Mouse (Mus musculus): ENCODE measurements around the gene Yif1b. TPM values are rescaled to one million over a fixed set of nuclear protein-coding genes. Genes with fewer than 3 reads are reported as not detected.
A peak's percentile ranks its signal among the peaks of the same experiment; 100 is the strongest.

The Yif1b gene
- polyA plus RNA-seq, 1 experiment, result 131 TPM

- no peak for DNase-seq
- 70% methylated on average over 5 of the region's 5 CpGs for WGBS
- TF ChIP-seq CTCF (IDR thresholded peaks at IDR 0.05; ENCODE audit: borderline replicate concordance, insufficient read depth, low read depth, low read length), result no peak
- TF ChIP-seq POLR2A (IDR thresholded peaks at IDR 0.05; ENCODE audit: borderline replicate concordance, insufficient read depth, low read length), result no peak
- Histone ChIP-seq H3K4me3 (replicated peaks; ENCODE audit: insufficient read depth, low read depth, low read length) (no peak overlapping the region), H3K27me3 (ENCODE audit: control insufficient read depth, insufficient read depth, low read length) (no peaks in the 10 kb centered on the region), H3K4me1 (ENCODE audit: control insufficient read depth, insufficient read depth, low read length) (peaks cover 2% of the 10 kb centered on the region), H3K27ac (ENCODE audit: insufficient read depth, low read length) (no peak overlapping the region)
Observed at GRCm38 (mm10) chr7:29276715-29277114, 38.6 kb downstream of the Yif1b start.

DNA sequence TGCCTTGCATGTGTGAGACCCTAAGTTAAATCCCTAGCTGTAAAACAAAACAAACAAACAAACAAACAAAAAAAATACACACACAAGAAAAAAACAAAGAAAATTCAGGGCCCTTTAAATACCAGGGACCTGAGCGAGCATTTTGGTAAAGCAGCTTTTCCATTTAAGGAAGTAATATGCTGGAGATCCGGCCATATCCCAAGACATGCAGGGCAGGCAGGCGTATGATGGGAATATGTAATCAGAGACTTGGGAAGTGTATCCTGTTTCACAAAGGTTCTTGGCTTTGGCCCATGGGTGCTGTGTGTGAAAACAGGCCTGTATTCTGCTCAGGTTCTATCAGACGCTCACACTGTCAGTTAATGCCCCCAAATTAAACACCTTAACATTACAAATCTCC lies 39.4 kb downstream of the Yif1b start:
- DNase-seq, result no peak
- H3K4me3 ChIP-seq (replicated peaks; ENCODE audit: insufficient read depth, low read depth, low read length), result no peak overlapping the region
- H3K27ac ChIP-seq (ENCODE audit: insufficient read depth, low read length), result no peak overlapping the region
- H3K27me3 ChIP-seq (ENCODE audit: control insufficient read depth, insufficient read depth, low read length), result no peaks in the 10 kb centered on the region
- 88% methylated on average over 4 of the region's 4 CpGs for WGBS
- peaks cover 2% of the 10 kb centered on the region for H3K4me1 ChIP-seq (ENCODE audit: control insufficient read depth, insufficient read depth, low read length)
- no peak for TF ChIP-seq CTCF (IDR thresholded peaks at IDR 0.05; ENCODE audit: borderline replicate concordance, insufficient read depth, low read depth, low read length)

DNA sequence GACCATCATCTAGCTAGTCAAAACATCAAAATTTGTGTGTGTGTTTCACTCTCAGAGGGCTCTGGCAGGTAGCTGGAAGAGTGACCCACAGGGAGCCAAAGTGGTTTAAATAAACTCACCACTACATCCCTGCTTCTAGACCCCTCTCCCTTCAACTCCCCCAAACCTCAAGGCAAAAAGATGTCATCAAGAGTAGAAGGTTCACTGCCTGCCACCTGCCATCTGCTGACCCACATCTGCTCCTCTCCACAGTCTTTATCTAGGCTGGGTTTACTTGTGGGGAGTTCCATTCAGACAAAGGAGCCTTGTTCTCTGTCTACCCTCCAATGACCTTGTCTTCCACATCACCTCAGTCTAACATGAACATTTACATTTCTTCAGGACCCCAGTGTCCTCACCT lies 41.1 kb downstream of the Yif1b start:
- TF ChIP-seq CTCF (IDR thresholded peaks at IDR 0.05; ENCODE audit: borderline replicate concordance, insufficient read depth, low read depth, low read length), result no peak
- TF ChIP-seq POLR2A (IDR thresholded peaks at IDR 0.05; ENCODE audit: borderline replicate concordance, insufficient read depth, low read length), result no peak
- no peak for DNase-seq
- no peak overlapping the region for H3K27ac ChIP-seq (ENCODE audit: insufficient read depth, low read length)
- H3K27me3 ChIP-seq (ENCODE audit: control insufficient read depth, insufficient read depth, low read length), result no peaks in the 10 kb centered on the region
- H3K4me3 ChIP-seq (replicated peaks; ENCODE audit: insufficient read depth, low read depth, low read length), result no peak overlapping the region
- H3K4me1 ChIP-seq (ENCODE audit: control insufficient read depth, insufficient read depth, low read length), result peaks cover 2% of the 10 kb centered on the region

GRCm38 (mm10) chr7:29279924-29280323 lies 41.8 kb downstream of the Yif1b start:
- 93% methylated on average over 8 of the region's 8 CpGs for WGBS
- no peak for TF ChIP-seq CTCF (IDR thresholded peaks at IDR 0.05; ENCODE audit: borderline replicate concordance, insufficient read depth, low read depth, low read length)
- TF ChIP-seq POLR2A (IDR thresholded peaks at IDR 0.05; ENCODE audit: borderline replicate concordance, insufficient read depth, low read length), result no peak

DNA sequence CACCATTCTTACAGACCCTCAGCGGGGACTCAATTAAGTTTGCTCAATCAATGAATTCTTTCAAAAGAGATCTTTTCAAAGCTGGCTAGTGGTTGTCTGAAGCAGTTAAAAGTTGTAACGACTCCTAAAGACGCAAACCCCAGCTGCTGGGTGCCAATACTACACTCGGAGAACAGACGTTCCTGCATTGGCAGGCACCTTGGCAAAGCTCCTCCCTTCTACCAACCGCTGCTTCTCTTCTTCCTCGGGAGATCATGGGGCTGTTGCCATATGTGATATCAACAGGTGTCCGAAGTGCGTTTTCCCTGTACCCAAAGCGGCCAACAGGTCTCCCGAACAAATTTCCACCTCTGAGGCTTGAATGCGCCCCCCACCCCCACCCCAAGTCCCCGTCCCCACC lies 42.7 kb downstream of the Yif1b start:
- no peak overlapping the region for H3K27ac ChIP-seq (ENCODE audit: insufficient read depth, low read length)
- TF ChIP-seq POLR2A (IDR thresholded peaks at IDR 0.05; ENCODE audit: borderline replicate concordance, insufficient read depth, low read length) (no peak), CTCF (IDR thresholded peaks at IDR 0.05; ENCODE audit: borderline replicate concordance, insufficient read depth, low read depth, low read length) (no peak)
- peak overlapping the region; percentile 73 for H3K4me3 ChIP-seq (replicated peaks; ENCODE audit: insufficient read depth, low read depth, low read length)
- 12% methylated on average over 13 of the region's 13 CpGs for WGBS
- H3K4me1 ChIP-seq (ENCODE audit: control insufficient read depth, insufficient read depth, low read length), result peaks cover 2% of the 10 kb centered on the region
- peak in 1 of 2 experiments; percentile 26 for DNase-seq
- H3K27me3 ChIP-seq (ENCODE audit: control insufficient read depth, insufficient read depth, low read length), result no peaks in the 10 kb centered on the region

More at GRCm38 (mm10) chr7:29279924-29280323, 41.8 kb downstream of the Yif1b start:
- DNase-seq, result no peak
- peaks cover 2% of the 10 kb centered on the region for H3K4me1 ChIP-seq (ENCODE audit: control insufficient read depth, insufficient read depth, low read length)
- H3K27me3 ChIP-seq (ENCODE audit: control insufficient read depth, insufficient read depth, low read length), result no peaks in the 10 kb centered on the region
- no peak overlapping the region for H3K27ac ChIP-seq (ENCODE audit: insufficient read depth, low read length)
- H3K4me3 ChIP-seq (replicated peaks; ENCODE audit: insufficient read depth, low read depth, low read length), result no peak overlapping the region

DNA sequence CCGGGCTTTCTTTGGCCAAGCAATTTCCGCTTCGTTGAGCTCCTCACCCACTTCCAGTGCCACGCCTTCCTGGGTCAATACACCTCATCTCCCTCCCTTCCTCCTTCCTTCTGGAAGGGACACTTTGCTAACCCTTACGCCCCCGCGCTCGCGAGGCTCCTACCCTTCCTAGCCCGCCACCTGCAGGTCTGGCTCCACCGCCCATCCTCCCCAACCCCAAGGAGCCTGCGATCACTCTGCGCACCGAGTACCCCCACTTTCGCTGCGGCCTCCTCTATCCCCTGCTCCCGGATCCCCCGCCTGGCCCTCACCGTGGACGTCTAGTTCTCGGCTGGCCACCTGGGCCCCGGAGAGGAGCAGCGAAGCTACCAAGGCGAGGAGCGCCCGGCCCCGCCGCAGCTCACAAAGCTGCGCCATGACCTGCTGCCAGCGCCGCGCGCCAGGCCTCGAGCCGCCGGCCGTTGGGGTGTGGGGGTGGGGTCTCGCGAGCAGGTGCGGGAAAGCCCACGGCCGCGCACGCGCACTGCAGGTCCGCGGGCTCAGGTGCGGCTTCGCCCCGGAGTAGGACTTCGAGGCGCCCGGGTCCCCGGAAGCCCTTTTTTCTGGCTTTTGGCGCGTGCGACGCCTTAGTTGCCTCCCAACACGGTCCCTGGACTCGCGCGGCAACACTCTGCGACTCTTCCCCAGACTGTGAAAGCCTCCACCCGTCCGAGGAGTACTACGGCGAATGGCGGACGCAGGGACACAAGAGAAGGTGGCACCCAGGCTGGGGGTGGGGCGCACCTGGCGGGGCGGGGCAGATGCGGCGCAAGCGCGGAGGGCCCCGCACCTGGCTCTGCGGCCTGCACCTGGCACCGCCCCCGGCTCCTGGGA lies 43.3 kb downstream of the Yif1b start, which contains the start of gene Spint2:
Spint2 (minus strand) TSS at position 712 of the 873 bp plus-strand sequence.
- Histone ChIP-seq H3K27ac (ENCODE audit: insufficient read depth, low read length) (peak within 1 kb of the TSS; percentile 55), H3K27me3 (ENCODE audit: control insufficient read depth, insufficient read depth, low read length) (no peaks in the 10 kb centered on the region), H3K4me3 (replicated peaks; ENCODE audit: insufficient read depth, low read depth, low read length) (peak within 1 kb of the TSS; percentile 73), H3K4me1 (ENCODE audit: control insufficient read depth, insufficient read depth, low read length) (peaks cover 2% of the 10 kb centered on the region)
- whole genome bisulfite sequencing, result under 1% methylated on average over 79 of the region's 80 CpGs
- DNase-seq, result peak; percentile 82 to 84
- TF ChIP-seq CTCF (IDR thresholded peaks at IDR 0.05; ENCODE audit: borderline replicate concordance, insufficient read depth, low read depth, low read length) (no peak), POLR2A (IDR thresholded peaks at IDR 0.05; ENCODE audit: borderline replicate concordance, insufficient read depth, low read length) (peak; percentile 45; the same call in 1 of the 2 replicates)

DNA sequence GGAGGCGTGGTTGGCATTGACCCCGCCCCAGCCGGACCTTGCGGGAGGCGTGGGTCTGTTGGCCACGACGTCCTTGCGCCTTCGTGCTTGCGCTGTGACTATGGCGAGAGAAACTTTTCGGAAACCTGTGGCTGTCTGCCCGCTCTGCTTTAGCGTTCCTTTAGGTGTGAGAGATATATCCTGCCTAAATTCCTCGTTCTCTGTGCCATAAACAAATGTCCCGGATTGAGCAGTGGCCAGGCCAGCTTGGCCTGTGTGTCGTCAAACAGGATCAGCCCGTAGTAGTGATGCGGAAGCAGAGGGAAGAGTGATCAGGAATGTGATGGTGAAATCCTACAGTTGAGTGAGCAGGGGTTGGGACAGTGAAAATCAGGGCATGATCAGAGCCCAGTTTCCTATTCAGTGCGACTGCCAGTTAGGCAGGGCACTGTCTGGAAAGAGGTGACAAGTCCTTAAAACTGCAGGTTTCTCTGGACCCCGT lies 44.0 kb downstream of the Yif1b start:
- peak overlapping the region; percentile 73 for H3K4me3 ChIP-seq (replicated peaks; ENCODE audit: insufficient read depth, low read depth, low read length)
- H3K27me3 ChIP-seq (ENCODE audit: control insufficient read depth, insufficient read depth, low read length), result no peaks in the 10 kb centered on the region
- TF ChIP-seq POLR2A (IDR thresholded peaks at IDR 0.05; ENCODE audit: borderline replicate concordance, insufficient read depth, low read length), result no peak
- no peak for TF ChIP-seq CTCF (IDR thresholded peaks at IDR 0.05; ENCODE audit: borderline replicate concordance, insufficient read depth, low read depth, low read length)
- H3K4me1 ChIP-seq (ENCODE audit: control insufficient read depth, insufficient read depth, low read length), result no peaks in the 10 kb centered on the region; the same call in none of the 2 replicates
- no peak overlapping the region for H3K27ac ChIP-seq (ENCODE audit: insufficient read depth, low read length)
- DNase-seq, result no peak
- WGBS, result 10% methylated on average over 21 of the region's 21 CpGs

DNA sequence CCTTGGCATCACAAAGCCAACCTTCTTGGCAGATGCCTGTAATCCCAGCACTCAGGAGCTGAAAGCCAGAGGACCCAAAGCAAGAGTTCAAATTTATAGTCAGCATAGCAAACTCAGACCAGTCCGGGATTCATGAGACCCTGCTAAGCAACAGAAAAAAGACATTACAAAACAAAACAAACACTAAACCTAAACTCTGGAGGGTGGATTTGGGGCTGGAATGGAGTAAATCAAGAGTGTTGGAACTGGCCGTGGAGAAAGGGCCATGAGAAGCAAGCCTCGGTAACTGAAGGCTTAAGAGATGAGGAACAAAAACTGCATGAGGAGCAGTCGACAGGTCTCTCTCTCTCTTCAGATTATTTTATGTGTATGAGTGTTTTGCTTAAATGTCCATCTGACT lies 45.7 kb downstream of the Yif1b start:
- no peak overlapping the region for H3K4me3 ChIP-seq (replicated peaks; ENCODE audit: insufficient read depth, low read depth, low read length)
- H3K27ac ChIP-seq (ENCODE audit: insufficient read depth, low read length), result no peak overlapping the region
- no peaks in the 10 kb centered on the region; the same call in none of the 2 replicates for H3K4me1 ChIP-seq (ENCODE audit: control insufficient read depth, insufficient read depth, low read length)
- 86% methylated on average over 4 of the region's 4 CpGs for WGBS
- no peaks in the 10 kb centered on the region for H3K27me3 ChIP-seq (ENCODE audit: control insufficient read depth, insufficient read depth, low read length)
- no peak for DNase-seq
- TF ChIP-seq CTCF (IDR thresholded peaks at IDR 0.05; ENCODE audit: borderline replicate concordance, insufficient read depth, low read depth, low read length) (no peak), POLR2A (IDR thresholded peaks at IDR 0.05; ENCODE audit: borderline replicate concordance, insufficient read depth, low read length) (no peak)

Data from cerebellum, adult 2 months (tissue).